Mouse (Mus musculus): ENCODE data around the gene Pmepa1. TPM values are rescaled to one million over a fixed set of nuclear protein-coding genes. Genes with fewer than 3 reads are reported as not detected.

The Pmepa1 gene
- polyA plus RNA-seq, 1 experiment from 2014 or later = 9.0 TPM

GRCm38 (mm10) chr2:173174569-173174968, 101.8 kb downstream of the Pmepa1 start:
- Histone ChIP-seq H3K9ac (no peak overlapping the region), H3K4me3 (ENCODE audit: low read depth, low read length) (no peak overlapping the region), H3K27ac (ENCODE audit: low read depth) (no peak overlapping the region), H3K36me3 (ENCODE audit: insufficient read depth) (no peaks in the 10 kb centered on the region), H3K4me1 (ENCODE audit: insufficient read depth) (peaks cover 9% of the 10 kb centered on the region), H3K27me3 (ENCODE audit: insufficient read depth, low read length) (peaks cover 27% of the 10 kb centered on the region), H3K4me2 (peak overlapping the region; percentile 55), H3K9me3 (ENCODE audit: low read depth, low read length) (no peaks in the 10 kb centered on the region)
- WGBS = 42% methylated on average over 1 of the region's 1 CpGs
- TF ChIP-seq CTCF (IDR thresholded peaks at IDR 0.05; ENCODE audit: low read depth) = no peak
- DNase-seq = no peak
- ATAC-seq (ENCODE audit: insufficient read depth) = no peak

Other genes with a start within 250 kb of the Pmepa1 start
- gene Ctcfl, start 157.0 kb downstream of the Pmepa1 start, polyA plus RNA-seq (2014; fragmentation: Nextera tagmentation; extraction: Ambion mirVana) = 0.05 and 0.07 TPM in 2 replicates
- not detected in 2 replicates for gene Pck1, start 123.5 kb downstream of the Pmepa1 start, polyA plus RNA-seq (2014; fragmentation: Nextera tagmentation; extraction: Ambion mirVana)
- 0.34 and 0.41 TPM in 2 replicates for gene Zbp1, start 57.6 kb downstream of the Pmepa1 start, polyA plus RNA-seq (2014; fragmentation: Nextera tagmentation; extraction: Ambion mirVana)
- not detected in 2 replicates for gene 1700021F07Rik, start 246.1 kb upstream of the Pmepa1 start, polyA plus RNA-seq (2014; fragmentation: Nextera tagmentation; extraction: Ambion mirVana)